Mouse (Mus musculus) myocyte (in vitro differentiated cells): ENCODE results near the gene Fkbp9. TPM values are rescaled to one million over a fixed set of nuclear protein-coding genes. Genes with fewer than 3 reads are reported as not detected.

Source experiments
- H3K27me3 ChIP-seq: one replicate; pipeline ENCODE4 v1.6.1; 2011; ENCODE audit not compliant: control insufficient read depth, insufficient read depth, insufficient read length
- H3K36me3 ChIP-seq: one replicate; pipeline ENCODE4 v1.6.1; 2011; ENCODE audit not compliant: control insufficient read depth, insufficient read depth
- H3K4me2 ChIP-seq: one replicate; pipeline ENCODE4 v1.6.1; 2011; ENCODE audit warnings: low read depth, control low read depth
- H3K4me3 ChIP-seq: one replicate; pipeline ENCODE4 v1.5.1; 2011; ENCODE audit warnings: mild to moderate bottlenecking, control low read depth, moderate library complexity
- H3K79me2 ChIP-seq: one replicate; pipeline ENCODE4 v1.6.1; 2011; ENCODE audit not compliant: control insufficient read depth, insufficient read depth
- H3ac ChIP-seq: one replicate; pipeline ENCODE4 v1.6.1; 2011; ENCODE audit not compliant: control insufficient read depth, insufficient read length
- CEBPB ChIP-seq: IDR thresholded peaks from 2 replicates; pipeline ENCODE4 v1.6.1; 2011; ENCODE audit warnings: mild to moderate bottlenecking, moderate library complexity; ENCODE audit not compliant: poor library complexity, insufficient read depth, severe bottlenecking
- E2F4 ChIP-seq: IDR thresholded peaks from one replicate; pipeline ENCODE4 v1.6.1; 2011; ENCODE audit warnings: mild to moderate bottlenecking, control low read depth, moderate library complexity; ENCODE audit not compliant: insufficient read depth
- MAX ChIP-seq: IDR thresholded peaks from one replicate; pipeline ENCODE4 v1.6.1; 2011; ENCODE audit warnings: low read depth, mild to moderate bottlenecking, control low read depth
- MYOD1 ChIP-seq, 3 experiments: IDR thresholded peaks; one replicate each; pipeline ENCODE4 v1.6.1; 2011; ENCODE audit warnings: control low read depth in 2 of 3, low read depth in 2 of 3, mild to moderate bottlenecking in 2 of 3, moderate library complexity in 1 of 3; ENCODE audit not compliant: insufficient read length in 2 of 3, control insufficient read depth in 1 of 3
- MYOG ChIP-seq, 3 experiments: IDR thresholded peaks; one replicate each; pipeline ENCODE4 v1.6.1; 2011; ENCODE audit warnings: control low read depth in 2 of 3, low read depth in 2 of 3, mild to moderate bottlenecking in 2 of 3; ENCODE audit not compliant: insufficient read length in 2 of 3, control insufficient read depth in 1 of 3, insufficient read depth in 1 of 3
- POLR2A ChIP-seq: IDR thresholded peaks from one replicate; pipeline ENCODE4 v1.6.1; 2011; ENCODE audit warnings: low read depth, mild to moderate bottlenecking, control low read depth, moderate library complexity; ENCODE audit not compliant: insufficient read length
- POLR2AphosphoS2 ChIP-seq: IDR thresholded peaks from one replicate; pipeline ENCODE4 v1.6.1; 2011; ENCODE audit warnings: low read depth, control low read depth; ENCODE audit not compliant: insufficient read length
- REST ChIP-seq: IDR thresholded peaks from one replicate; pipeline ENCODE4 v1.6.1; 2011; ENCODE audit warnings: mild to moderate bottlenecking, control low read depth, moderate library complexity; ENCODE audit not compliant: insufficient read depth, insufficient read length
- SRF ChIP-seq: IDR thresholded peaks from one replicate; pipeline ENCODE4 v1.6.1; 2011; ENCODE audit warnings: low read depth; ENCODE audit not compliant: control insufficient read depth, insufficient read length
- TCF12 ChIP-seq: IDR thresholded peaks from one replicate; pipeline ENCODE4 v1.6.1; 2011; ENCODE audit warnings: mild to moderate bottlenecking, control low read depth; ENCODE audit not compliant: poor library complexity, insufficient read depth, severe bottlenecking
- TCF3 ChIP-seq: IDR thresholded peaks from one replicate; pipeline ENCODE4 v1.6.1; 2011; ENCODE audit warnings: low read depth, control low read depth; ENCODE audit not compliant: insufficient read length
- USF1 ChIP-seq: IDR thresholded peaks from one replicate; pipeline ENCODE4 v1.6.1; 2011; ENCODE audit warnings: low read depth, mild to moderate bottlenecking, control low read depth, moderate library complexity
- polyA plus RNA-seq: library from polyadenylated mRNA; unstranded; fragments of >200 nt; fragmentation: generic; extraction: Trizol; gene quantifications from one replicate; pipeline ENCODE4 v1.2.1, GENCODE M21; 2012; ENCODE audit warnings: missing spikeins

Gene Fkbp9
- polyA plus RNA-seq, 1 experiment, result 91.6 TPM

DNA sequence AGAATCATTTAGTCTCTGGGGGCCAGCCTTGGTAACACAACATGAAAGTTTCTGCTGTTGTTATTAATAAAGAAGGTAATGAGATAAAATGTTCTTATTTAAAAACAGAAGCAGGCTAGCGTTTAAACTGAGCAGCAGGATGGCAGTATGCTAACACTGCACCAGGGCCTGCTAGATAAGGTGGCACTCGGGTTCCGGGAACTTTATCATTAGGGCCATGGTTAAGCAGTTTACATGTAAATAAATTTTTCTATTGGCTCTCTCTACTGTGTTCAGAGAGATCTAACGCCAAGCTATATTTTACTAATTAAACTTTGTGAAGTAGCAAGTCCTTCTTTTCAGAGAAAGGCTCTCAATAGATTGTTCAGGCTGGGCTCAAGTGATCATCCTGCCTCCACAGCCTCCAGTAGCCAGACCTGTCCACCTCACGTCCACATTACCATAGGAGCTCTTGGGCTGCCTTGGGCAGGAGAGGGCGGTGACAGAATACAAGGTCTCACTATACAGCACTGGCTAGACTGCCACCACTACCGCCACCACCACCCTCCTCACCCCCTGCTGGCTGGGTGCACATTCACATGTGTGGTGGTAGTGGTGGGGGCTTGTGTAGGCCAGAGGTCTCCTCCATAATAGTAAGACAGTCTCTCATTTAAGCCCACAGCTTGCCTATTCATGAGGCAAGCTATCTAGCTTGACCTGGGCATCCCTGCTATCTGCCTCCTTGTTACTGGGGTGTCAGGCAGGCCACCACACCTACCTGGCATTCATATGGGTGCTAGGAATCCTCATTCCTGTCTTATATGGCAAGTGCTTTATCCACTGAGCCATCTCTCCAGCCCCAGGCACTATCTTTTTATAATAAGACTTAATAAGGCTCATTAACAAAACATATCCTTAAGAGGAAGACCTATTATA is 71.0 kb downstream of the Fkbp9 start:
- Histone ChIP-seq H3K27me3 (no peaks in the 10 kb centered on the region), H3K36me3 (no peaks in the 10 kb centered on the region), H3K79me2 (peaks cover 3% of the 10 kb centered on the region), H3ac (no peak overlapping the region), H3K4me3 (no peak overlapping the region), H3K4me2 (no peak overlapping the region)
- no peak for TF ChIP-seq CEBPB
- TF ChIP-seq TCF3, result no peak
- no peak for TF ChIP-seq POLR2AphosphoS2
- TF ChIP-seq USF1, result no peak
- no peak for TF ChIP-seq MAX
- TF ChIP-seq SRF, result no peak
- TF ChIP-seq E2F4, result no peak
- TF ChIP-seq MYOD1 (IDR thresholded peaks at IDR 0.05; ENCODE audit: control insufficient read depth in 1 of 3, insufficient read length in 2 of 3, low read depth in 2 of 3), result no peak
- no peak for TF ChIP-seq REST
- no peak for TF ChIP-seq TCF12
- no peak for TF ChIP-seq MYOG (IDR thresholded peaks at IDR 0.05; ENCODE audit: control insufficient read depth in 1 of 3, insufficient read depth in 1 of 3, insufficient read length in 2 of 3, low read depth in 2 of 3)

DNA sequence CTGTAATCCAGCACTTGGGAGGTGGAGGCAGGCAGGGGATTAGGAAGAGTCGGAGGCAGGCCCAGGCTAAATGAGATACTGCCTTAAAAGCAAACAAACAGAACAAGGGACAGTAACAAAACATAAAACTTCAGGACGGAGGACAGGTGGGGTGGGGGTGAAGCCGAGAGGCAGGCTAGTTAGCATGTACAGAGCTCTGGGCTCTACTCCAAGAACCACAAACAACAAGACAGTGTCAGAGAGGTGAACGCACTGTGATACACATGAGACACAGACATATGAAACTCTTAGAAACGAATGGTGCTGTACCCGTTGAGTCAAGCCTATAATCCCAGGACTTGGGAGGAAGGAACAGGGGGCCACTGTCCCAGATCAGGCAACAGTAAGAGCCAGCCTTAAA is 72.0 kb downstream of the Fkbp9 start:
- no peaks in the 10 kb centered on the region for H3K36me3 ChIP-seq

DNA sequence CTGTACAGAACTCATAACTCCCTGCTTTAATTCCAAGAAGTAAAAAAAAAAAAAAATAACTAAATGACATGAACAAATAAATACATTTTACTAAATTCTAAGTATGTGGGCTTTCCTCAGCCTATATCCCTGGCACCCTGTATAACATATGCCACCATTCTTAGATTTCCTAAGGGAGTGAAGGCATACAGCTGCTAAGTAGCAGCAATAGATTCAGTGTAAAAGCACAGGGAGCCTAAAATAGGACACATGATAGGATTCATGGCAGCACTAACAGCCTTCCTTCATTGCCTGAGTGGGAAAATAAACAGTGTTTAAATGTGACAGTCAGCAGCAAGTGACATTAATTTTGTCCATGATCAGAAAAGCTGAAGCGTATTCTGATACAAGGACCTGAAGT is 72.5 kb downstream of the Fkbp9 start:
- TF ChIP-seq REST (no peak), SRF (no peak)
- H3K27me3 ChIP-seq, result no peaks in the 10 kb centered on the region
- H3K4me2 ChIP-seq, result peak overlapping the region; percentile 43
- H3K79me2 ChIP-seq, result peaks cover 3% of the 10 kb centered on the region
- H3K36me3 ChIP-seq, result no peaks in the 10 kb centered on the region
- no peak overlapping the region for H3ac ChIP-seq
- H3K4me3 ChIP-seq, result no peak overlapping the region

More for the DNA sequence above, 72.0 kb downstream of the Fkbp9 start:
- Histone ChIP-seq H3K4me2 (peak overlapping the region; percentile 43), H3K79me2 (peaks cover 3% of the 10 kb centered on the region), H3K4me3 (no peak overlapping the region), H3K27me3 (no peaks in the 10 kb centered on the region), H3ac (no peak overlapping the region)
- no peak for TF ChIP-seq E2F4
- TF ChIP-seq POLR2A, result no peak
- no peak for TF ChIP-seq TCF3
- no peak for TF ChIP-seq CEBPB
- no peak for TF ChIP-seq USF1
- TF ChIP-seq MYOG (IDR thresholded peaks at IDR 0.05; ENCODE audit: control insufficient read depth in 1 of 3, insufficient read depth in 1 of 3, insufficient read length in 2 of 3, low read depth in 2 of 3), result no peak

DNA sequence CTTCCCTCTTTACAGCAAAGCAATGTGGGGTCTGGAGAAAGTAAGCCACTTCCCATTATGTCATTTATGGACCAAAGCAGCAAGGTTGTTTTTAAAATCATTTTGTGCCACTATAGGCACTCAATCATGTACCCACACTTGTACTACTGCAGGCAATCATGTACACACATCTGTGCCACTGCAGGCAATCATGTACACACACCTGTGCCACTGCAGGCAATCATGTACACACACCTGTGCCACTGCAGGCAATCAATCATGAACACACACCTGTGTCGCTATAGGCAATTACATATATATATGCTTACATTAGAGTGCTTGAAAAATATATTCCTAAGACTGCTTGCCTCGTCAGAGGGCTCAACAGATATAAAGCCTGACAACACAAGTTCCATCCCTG is 73.1 kb downstream of the Fkbp9 start:
- H3K4me2 ChIP-seq, result no peak overlapping the region
- no peaks in the 10 kb centered on the region for H3K27me3 ChIP-seq
- no peaks in the 10 kb centered on the region for H3K36me3 ChIP-seq
- no peak overlapping the region for H3K4me3 ChIP-seq
- no peak for TF ChIP-seq POLR2A
- no peak for TF ChIP-seq TCF3
- no peak for TF ChIP-seq SRF
- no peak for TF ChIP-seq TCF12
- TF ChIP-seq REST, result no peak
- TF ChIP-seq CEBPB, result no peak
- H3K79me2 ChIP-seq, result peaks cover 3% of the 10 kb centered on the region
- H3ac ChIP-seq, result no peak overlapping the region

DNA sequence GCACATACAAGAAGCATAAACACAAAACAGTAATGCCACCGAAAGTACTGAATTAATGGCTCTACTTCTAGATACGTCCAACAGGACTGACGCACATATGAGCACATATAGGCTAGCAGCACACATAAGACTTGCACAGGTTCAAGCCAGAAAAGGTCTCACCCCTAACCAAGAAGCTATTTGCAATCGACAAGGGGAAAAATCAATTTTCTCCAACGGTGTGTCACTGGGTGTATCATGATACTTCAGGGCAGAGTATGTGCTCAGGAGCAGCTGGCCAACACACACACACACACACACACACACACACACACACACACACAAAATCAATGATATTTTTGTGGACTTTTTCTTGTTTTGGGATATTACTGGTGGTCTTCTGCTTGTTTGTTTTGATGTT is 73.6 kb downstream of the Fkbp9 start:
- Histone ChIP-seq H3K4me2 (no peak overlapping the region), H3ac (no peak overlapping the region), H3K79me2 (peaks cover 3% of the 10 kb centered on the region), H3K36me3 (no peaks in the 10 kb centered on the region), H3K27me3 (no peaks in the 10 kb centered on the region), H3K4me3 (no peak overlapping the region)
- no peak for TF ChIP-seq POLR2A
- TF ChIP-seq E2F4, result no peak
- no peak for TF ChIP-seq REST
- TF ChIP-seq CEBPB, result no peak
- TF ChIP-seq TCF3, result no peak
- TF ChIP-seq TCF12, result no peak
- no peak for TF ChIP-seq MYOD1 (IDR thresholded peaks at IDR 0.05; ENCODE audit: control insufficient read depth in 1 of 3, insufficient read length in 2 of 3, low read depth in 2 of 3)
- TF ChIP-seq MYOG (IDR thresholded peaks at IDR 0.05; ENCODE audit: control insufficient read depth in 1 of 3, insufficient read depth in 1 of 3, insufficient read length in 2 of 3, low read depth in 2 of 3), result no peak
- no peak for TF ChIP-seq USF1
- TF ChIP-seq MAX, result no peak
- no peak for TF ChIP-seq SRF
- TF ChIP-seq POLR2AphosphoS2, result no peak
